In genomic region chr2:164760059-164760833, GRCm38 (mm10) we compare ENCODE assay signal across 21 mouse cellular contexts. TPM values are rescaled to one million over a fixed set of nuclear protein-coding genes. Genes with fewer than 3 reads are reported as not detected.
DNase-seq lines count a peak whose midpoint lies in the region; ATAC-seq and TF ChIP-seq lines count a peak whose summit lies in the region.
"Had no signal": no experiment of that assay in that cellular context is flagged by ENCODE, and none has a peak within 500 bp of the region (broad histone marks: within the 10 kb centered on the region; RNA-seq: fewer than 3 reads in every experiment).

No protein-coding gene starts in this region.

- no peak overlapping the region for H3K4me3 ChIP-seq in heart, embryonic 12.5 days
- H3K4me3 ChIP-seq in liver, postnatal 0 days (ENCODE audit: low read depth, low read length): no peak overlapping the region
- H3K4me3 ChIP-seq in forebrain, embryonic 16.5 days (replicated peaks; ENCODE audit: low read length): no peak overlapping the region
- H3K4me3 ChIP-seq: hindbrain, embryonic 13.5 days; limb, embryonic 15.5 days; midbrain, embryonic 15.5 days; neural tube, embryonic 12.5 days had no signal

- no peak overlapping the region for H3K9ac ChIP-seq in heart, embryonic 12.5 days
- H3K9ac ChIP-seq in liver, postnatal 0 days (replicated peaks): peak overlapping the region; percentile 0; the same call in 1 of the 2 replicates
- H3K9ac ChIP-seq in forebrain, embryonic 16.5 days (replicated peaks; ENCODE audit: low read depth, low read length): no peak overlapping the region
- H3K9ac ChIP-seq: hindbrain, embryonic 13.5 days; limb, embryonic 15.5 days; midbrain, embryonic 15.5 days; neural tube, embryonic 12.5 days had no signal

- no peak for DNase-seq in heart, postnatal 14 days
- DNase-seq in 416B (ENCODE audit: low read depth): peak; percentile 54
- DNase-seq in liver, postnatal 0 days: peak; percentile 58
- no peak for DNase-seq in embryo, embryonic 9.5 days (ENCODE audit: extremely low spot score)
- no peak for DNase-seq in embryo, embryonic 10 days (ENCODE audit: low spot score)
- DNase-seq: cerebellum, adult 2 months; embryo, embryonic 11 days; gastrocnemius, postnatal 14 days; kidney, postnatal 10 days; lung, postnatal 4 days; right cerebral cortex, postnatal 4 days had no signal

- no peak for ATAC-seq in heart, embryonic 12.5 days (ENCODE audit: insufficient number of reproducible peaks, low FRiP score)
- ATAC-seq in granulocyte monocyte progenitor cell, adult 5-6 weeks (replicated peaks; ENCODE audit: poor library complexity, severe bottlenecking): peak; percentile 61
- peak; percentile 73 for ATAC-seq in liver, postnatal 0 days
- ATAC-seq in forebrain, embryonic 16.5 days: no peak
- ATAC-seq: activated CD4-positive, CD25-positive, alpha-beta regulatory T cell, adult 4 months; intestine, embryonic 16.5 days; midbrain, embryonic 15.5 days had no signal

- no peak for TF ChIP-seq CTCF in liver, postnatal 0 days (IDR thresholded peaks at IDR 0.05; ENCODE audit: low read depth)

- H3K4me2 ChIP-seq in heart, embryonic 12.5 days: no peak overlapping the region
- peak overlapping the region; percentile 1 for H3K4me2 ChIP-seq in liver, postnatal 0 days (ENCODE audit: low read depth, low read length)
- no peak overlapping the region for H3K4me2 ChIP-seq in forebrain, embryonic 16.5 days (ENCODE audit: low read length)
- H3K4me2 ChIP-seq: hindbrain, embryonic 13.5 days; limb, embryonic 15.5 days; midbrain, embryonic 15.5 days; neural tube, embryonic 12.5 days had no signal

- TF ChIP-seq EP300 in liver, postnatal 0 days (IDR thresholded peaks at IDR 0.05; ENCODE audit: low read depth): peak; percentile 99

- intact Hi-C loops in heart, postnatal 14 days (cut with DNase I): no loop called here

- WGBS in heart, embryonic 12.5 days: 78% methylated on average over 4 of the region's 4 CpGs
- 56% methylated on average over 4 of the region's 4 CpGs for WGBS in liver, postnatal 0 days (ENCODE audit: insufficient replicate concordance)
- WGBS in forebrain, embryonic 16.5 days: 90% methylated on average over 4 of the region's 4 CpGs

- H3K9me3 ChIP-seq in heart, embryonic 12.5 days (replicated peaks): no peaks in the 10 kb centered on the region
- no peaks in the 10 kb centered on the region for H3K9me3 ChIP-seq in liver, postnatal 0 days (ENCODE audit: low read length)
- H3K9me3 ChIP-seq in forebrain, embryonic 16.5 days (ENCODE audit: control insufficient read depth, low read length): no peaks in the 10 kb centered on the region
- H3K9me3 ChIP-seq: hindbrain, embryonic 13.5 days; limb, embryonic 15.5 days; midbrain, embryonic 15.5 days; neural tube, embryonic 12.5 days had no signal

- peaks cover 93% of the 10 kb centered on the region for H3K36me3 ChIP-seq in heart, embryonic 12.5 days
- H3K36me3 ChIP-seq in liver, postnatal 0 days (replicated peaks; ENCODE audit: insufficient read depth, low read length): peaks cover 80% of the 10 kb centered on the region
- H3K36me3 ChIP-seq in forebrain, embryonic 16.5 days (ENCODE audit: control insufficient read depth, insufficient read depth): peaks cover 40% of the 10 kb centered on the region

- H3K4me1 ChIP-seq in heart, embryonic 12.5 days (replicated peaks): peaks cover 25% of the 10 kb centered on the region
- H3K4me1 ChIP-seq in liver, postnatal 0 days (ENCODE audit: insufficient read depth): peaks cover 47% of the 10 kb centered on the region
- no peaks in the 10 kb centered on the region for H3K4me1 ChIP-seq in forebrain, embryonic 16.5 days (replicated peaks; ENCODE audit: control insufficient read depth, insufficient read depth, low read length)
- H3K4me1 ChIP-seq: hindbrain, embryonic 13.5 days; limb, embryonic 15.5 days; midbrain, embryonic 15.5 days; neural tube, embryonic 12.5 days had no signal

- no peaks in the 10 kb centered on the region for H3K27me3 ChIP-seq in heart, embryonic 12.5 days (replicated peaks)
- no peaks in the 10 kb centered on the region for H3K27me3 ChIP-seq in liver, postnatal 0 days (ENCODE audit: insufficient read depth, low read length)
- no peaks in the 10 kb centered on the region for H3K27me3 ChIP-seq in forebrain, embryonic 16.5 days (replicated peaks; ENCODE audit: control insufficient read depth, insufficient read depth, low read length)
- H3K27me3 ChIP-seq: CH12.LX; hindbrain, embryonic 13.5 days; limb, embryonic 15.5 days; midbrain, embryonic 15.5 days; neural tube, embryonic 12.5 days had no signal

- H3K27ac ChIP-seq in heart, embryonic 12.5 days (ENCODE audit: poor library complexity, severe bottlenecking): peak overlapping the region; percentile 36; the same call in 1 of the 2 replicates
- peak overlapping the region; percentile 73 for H3K27ac ChIP-seq in liver, postnatal 0 days (ENCODE audit: low read depth)
- H3K27ac ChIP-seq in forebrain, embryonic 16.5 days (ENCODE audit: low read length): no peak overlapping the region
- H3K27ac ChIP-seq: hindbrain, embryonic 13.5 days; limb, embryonic 15.5 days; midbrain, embryonic 15.5 days; neural tube, embryonic 12.5 days had no signal

RNA-seq across cellular contexts. Expression of gene Ube2c, which starts 9.5 kb away (rescaled TPM):
- polyA plus RNA-seq in heart, embryonic 12.5 days (2016; fragmentation: Nextera tagmentation; extraction: Ambion mirVana): 455 and 459 TPM in 2 replicates
- 10 to 100 TPM; 10.8 to 19.5 TPM for total RNA-seq in heart, postnatal 14 days (2021)
- 24.5 and 75.2 TPM in 2 replicates for total RNA-seq in granulocyte monocyte progenitor cell, adult 5-6 weeks (2014; fragmentation: Nextera tagmentation)
- 112 and 138 TPM in 2 replicates for total RNA-seq in granulocyte monocyte progenitor cell, adult 5-6 weeks (2017)
- polyA plus RNA-seq in liver, postnatal 0 days (2015; fragmentation: Nextera tagmentation; extraction: Ambion mirVana): 243 and 277 TPM in 2 replicates
- 148 and 173 TPM in 2 replicates for polyA plus RNA-seq in forebrain, embryonic 16.5 days (2015; fragmentation: Nextera tagmentation; extraction: Ambion mirVana)

RNA-seq across cellular contexts. Expression of gene Dnttip1, which starts 14.5 kb away (rescaled TPM):
- 62.9 and 71.0 TPM in 2 replicates for polyA plus RNA-seq in heart, embryonic 12.5 days (2016; fragmentation: Nextera tagmentation; extraction: Ambion mirVana)
- 10 to 100 TPM; 29.4 to 30.2 TPM for total RNA-seq in heart, postnatal 14 days (2021)
- total RNA-seq in granulocyte monocyte progenitor cell, adult 5-6 weeks (2014; fragmentation: Nextera tagmentation): 31.1 and 36.9 TPM in 2 replicates
- total RNA-seq in granulocyte monocyte progenitor cell, adult 5-6 weeks (2017): 21.5 and 27.3 TPM in 2 replicates
- polyA plus RNA-seq in liver, postnatal 0 days (2015; fragmentation: Nextera tagmentation; extraction: Ambion mirVana): 33.7 and 34.2 TPM in 2 replicates
- 67.5 and 72.9 TPM in 2 replicates for polyA plus RNA-seq in forebrain, embryonic 16.5 days (2015; fragmentation: Nextera tagmentation; extraction: Ambion mirVana)

RNA-seq across cellular contexts. Expression of gene Wfdc3, which starts 14.5 kb away (rescaled TPM):
- 0.32 and 0.71 TPM in 2 replicates for polyA plus RNA-seq in heart, embryonic 12.5 days (2016; fragmentation: Nextera tagmentation; extraction: Ambion mirVana)
- under 1 TPM; 0.22 to 0.33 TPM for total RNA-seq in heart, postnatal 14 days (2021)
- total RNA-seq in granulocyte monocyte progenitor cell, adult 5-6 weeks (2014; fragmentation: Nextera tagmentation): not detected in 2 replicates
- total RNA-seq in granulocyte monocyte progenitor cell, adult 5-6 weeks (2017): not detected in 2 replicates
- 2.0 and 2.5 TPM in 2 replicates for polyA plus RNA-seq in liver, postnatal 0 days (2015; fragmentation: Nextera tagmentation; extraction: Ambion mirVana)
- 1.4 and 1.7 TPM in 2 replicates for polyA plus RNA-seq in forebrain, embryonic 16.5 days (2015; fragmentation: Nextera tagmentation; extraction: Ambion mirVana)
- total RNA-seq: gastrocnemius, postnatal 14 days had no signal
- polyA plus RNA-seq: activated CD4-positive, CD25-positive, alpha-beta regulatory T cell, adult 4 months had no signal

RNA-seq across cellular contexts. Expression of gene Tnnc2, which starts 19.5 kb away (rescaled TPM):
- 0.36 and 1.6 TPM in 2 replicates for polyA plus RNA-seq in heart, embryonic 12.5 days (2016; fragmentation: Nextera tagmentation; extraction: Ambion mirVana)
- total RNA-seq in heart, postnatal 14 days (2021): not detected
- not detected in 2 replicates for total RNA-seq in granulocyte monocyte progenitor cell, adult 5-6 weeks (2014; fragmentation: Nextera tagmentation)
- total RNA-seq in granulocyte monocyte progenitor cell, adult 5-6 weeks (2017): not detected in 2 replicates
- polyA plus RNA-seq in liver, postnatal 0 days (2015; fragmentation: Nextera tagmentation; extraction: Ambion mirVana): 6.5 and 127 TPM in 2 replicates
- polyA plus RNA-seq in forebrain, embryonic 16.5 days (2015; fragmentation: Nextera tagmentation; extraction: Ambion mirVana): 1.1 TPM in 1 of 2 replicates, not detected in the other
- total RNA-seq: CH12.LX had no signal
- polyA plus RNA-seq: activated CD4-positive, CD25-positive, alpha-beta regulatory T cell, adult 4 months; midbrain, embryonic 15.5 days had no signal

RNA-seq across cellular contexts. Expression of gene Snx21, which starts 25.4 kb away (rescaled TPM):
- 30.8 and 31.7 TPM in 2 replicates for polyA plus RNA-seq in heart, embryonic 12.5 days (2016; fragmentation: Nextera tagmentation; extraction: Ambion mirVana)
- total RNA-seq in heart, postnatal 14 days (2021): 10 to 100 TPM; 20.8 to 23.0 TPM
- not detected in 2 replicates for total RNA-seq in granulocyte monocyte progenitor cell, adult 5-6 weeks (2014; fragmentation: Nextera tagmentation)
- total RNA-seq in granulocyte monocyte progenitor cell, adult 5-6 weeks (2017): 0.17 and 0.77 TPM in 2 replicates
- polyA plus RNA-seq in liver, postnatal 0 days (2015; fragmentation: Nextera tagmentation; extraction: Ambion mirVana): 6.1 and 7.4 TPM in 2 replicates
- 26.0 and 35.6 TPM in 2 replicates for polyA plus RNA-seq in forebrain, embryonic 16.5 days (2015; fragmentation: Nextera tagmentation; extraction: Ambion mirVana)

Comparison
In these comparisons a context has a peak if more than half of its experiments do, and no peak if none do; other contexts are left out.
1. ATAC-seq: peak in granulocyte monocyte progenitor cell, adult 5-6 weeks (single experiment) and liver, postnatal 0 days (single experiment); none in heart, embryonic 12.5 days (single experiment) and forebrain, embryonic 16.5 days (single experiment).
2. DNase-seq: peak in 416B (single experiment) and liver, postnatal 0 days (single experiment); none in heart, postnatal 14 days (0 of 2), embryo, embryonic 9.5 days (single experiment) and embryo, embryonic 10 days (single experiment).